Mouse (Mus musculus): ENCODE measurements around the gene Ano1.

Ano1 gene

GRCm38 (mm10) chr7:144582284-144582980 lies 169.3 kb downstream of the Ano1 start, which contains the start of gene Fadd:
TSS of gene Fadd (minus strand) at chr7:144582463.
- DNase-seq (ENCODE audit: low read depth), result peak; percentile 88

DNA sequence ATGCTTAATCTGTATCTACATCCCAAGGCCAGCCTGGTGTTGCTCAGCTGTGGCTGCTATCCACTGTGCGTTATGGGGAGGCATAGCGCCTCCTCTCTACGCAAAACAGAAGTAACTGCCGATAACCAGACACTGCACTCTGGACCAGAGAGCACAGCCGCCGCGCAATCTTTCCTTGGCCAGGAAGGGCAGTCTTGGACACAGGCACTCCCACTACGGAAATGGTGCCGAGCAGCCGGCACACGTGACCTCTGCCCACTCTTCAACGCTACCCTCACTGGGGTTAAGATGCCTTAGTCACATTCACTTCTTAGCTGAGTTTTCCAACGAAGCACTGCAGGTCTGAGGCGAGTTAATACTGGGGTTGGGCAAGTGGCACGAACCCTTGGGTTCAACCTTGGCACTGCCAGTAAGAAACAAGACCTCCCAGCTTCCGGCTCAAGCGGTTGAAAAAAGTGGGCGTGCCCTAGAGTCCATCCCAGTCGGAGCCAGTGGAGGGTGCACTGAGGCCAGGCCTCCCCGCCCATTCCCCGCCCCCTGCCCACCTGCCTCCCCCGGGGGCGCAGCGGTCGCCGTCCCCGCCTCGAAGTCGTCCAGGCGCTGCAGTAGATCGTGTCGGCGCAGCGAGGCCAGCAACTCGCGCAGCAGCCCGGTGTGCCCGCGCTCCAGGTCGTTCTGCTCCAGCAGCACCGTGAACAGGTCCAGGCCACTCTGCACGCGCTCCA lies 170.1 kb downstream of the Ano1 start:
- DNase-seq (ENCODE audit: low read depth), result peak; percentile 93

DNA sequence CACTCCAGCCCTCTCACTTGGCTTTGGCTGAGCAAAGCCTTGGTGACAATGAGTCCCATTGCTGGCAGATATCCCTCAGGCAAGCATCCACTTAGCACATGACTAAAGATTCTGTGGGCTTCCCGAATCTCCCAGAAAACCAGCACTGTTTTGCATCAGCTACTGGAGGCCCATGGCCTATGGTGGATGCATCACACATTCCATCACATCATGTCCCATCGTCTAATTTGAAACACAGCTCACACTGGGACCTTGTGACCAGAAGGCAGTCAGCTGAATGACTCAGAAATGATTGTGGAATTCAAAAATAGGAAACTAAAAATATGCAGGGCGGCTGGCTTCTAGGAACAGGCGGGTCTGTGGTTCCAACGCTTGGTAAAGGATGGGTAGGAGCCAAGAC lies 173.9 kb downstream of the Ano1 start:
- peak; percentile 81 for DNase-seq (ENCODE audit: low read depth)

GRCm38 (mm10) chr7:144572234-144572633 lies 179.5 kb downstream of the Ano1 start:
- DNase-seq (ENCODE audit: low read depth), result no peak

- no peak for DNase-seq (ENCODE audit: low read depth)
Observed at GRCm38 (mm10) chr7:144571598-144571997, 180.2 kb downstream of the Ano1 start.

DNA sequence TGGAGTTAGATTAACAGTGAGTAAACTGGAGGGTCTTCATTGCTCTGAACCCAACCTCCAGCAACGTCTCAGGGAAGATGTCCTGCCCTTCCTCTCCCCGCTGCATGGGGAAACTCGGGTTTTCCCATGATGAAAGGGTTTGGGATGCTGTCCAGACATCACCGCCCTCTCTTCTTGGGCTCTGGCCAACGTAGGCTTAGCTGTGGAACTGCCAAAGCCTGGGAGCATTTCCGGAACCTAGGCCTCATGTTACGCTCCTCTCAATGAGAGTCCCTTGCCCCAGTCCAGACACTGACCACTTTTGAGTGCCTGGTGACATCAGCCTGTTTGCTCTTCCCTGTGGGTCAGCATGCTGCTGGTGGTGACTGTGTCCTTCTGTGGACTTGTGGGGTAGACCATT lies 182.3 kb downstream of the Ano1 start:
- peak; percentile 82 for DNase-seq (ENCODE audit: low read depth)

DNA sequence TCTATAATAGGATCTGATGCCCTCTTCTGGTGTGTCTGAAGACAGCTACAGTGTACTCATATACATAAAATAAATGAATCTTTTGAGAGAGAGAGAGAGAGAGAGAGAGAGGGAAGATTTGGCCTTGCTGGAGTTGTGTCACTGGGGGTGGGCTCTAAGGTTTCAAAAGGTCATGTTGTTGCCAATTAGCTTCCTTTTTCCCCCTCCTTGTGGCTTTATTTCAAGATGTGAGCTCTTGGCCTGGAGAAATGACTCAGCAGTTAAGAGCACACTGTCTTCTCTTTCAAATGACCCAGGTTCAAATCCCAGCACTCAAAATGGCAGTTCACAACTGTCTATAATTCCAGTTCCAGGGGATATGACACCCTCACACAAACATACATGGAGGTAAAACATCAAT lies 183.7 kb downstream of the Ano1 start:
- DNase-seq (ENCODE audit: low read depth), result no peak

GRCm38 (mm10) chr7:144566921-144567682 lies 184.7 kb downstream of the Ano1 start:
- DNase-seq (ENCODE audit: low read depth), result no peak

DNA sequence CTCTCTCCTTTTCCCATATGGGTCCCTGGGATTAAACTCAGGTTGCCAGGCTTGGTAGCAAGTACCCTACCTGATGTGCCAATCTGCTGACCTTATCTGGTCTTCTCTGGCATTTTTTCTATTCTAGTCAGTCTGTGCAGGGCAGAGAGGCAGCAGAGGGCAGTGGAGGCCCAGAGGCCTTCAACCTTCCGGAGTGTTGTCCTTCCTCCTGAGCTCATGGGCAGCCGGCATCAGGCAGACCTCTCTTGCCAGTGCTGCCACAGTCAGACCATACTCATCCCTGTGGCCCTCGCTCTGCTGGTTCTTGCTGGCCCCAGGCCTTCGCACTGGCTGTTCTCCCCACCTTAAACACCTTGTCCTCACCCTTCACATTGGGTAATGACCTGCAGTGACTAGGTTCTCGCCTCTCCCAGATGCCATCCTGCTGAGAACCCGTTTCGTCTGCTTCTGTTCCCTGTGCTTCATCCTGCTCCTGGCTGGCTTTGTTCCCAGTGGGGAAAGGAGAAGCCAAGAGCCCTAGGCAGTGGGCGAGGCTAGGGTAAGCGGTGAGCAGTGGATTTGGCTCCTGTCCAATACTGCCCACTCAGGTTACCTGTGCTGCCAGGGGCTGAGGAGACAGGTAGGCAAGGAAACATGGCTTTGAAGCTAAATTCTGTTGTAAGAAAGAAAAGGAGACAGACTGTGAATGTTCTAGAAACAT lies 188.2 kb downstream of the Ano1 start:
- no peak for DNase-seq (ENCODE audit: low read depth)

GRCm38 (mm10) chr7:144562016-144562415 lies 189.8 kb downstream of the Ano1 start:
- DNase-seq (ENCODE audit: low read depth), result no peak

GRCm38 (mm10) chr7:144560594-144560993 lies 191.2 kb downstream of the Ano1 start:
- DNase-seq (ENCODE audit: low read depth), result no peak

DNA sequence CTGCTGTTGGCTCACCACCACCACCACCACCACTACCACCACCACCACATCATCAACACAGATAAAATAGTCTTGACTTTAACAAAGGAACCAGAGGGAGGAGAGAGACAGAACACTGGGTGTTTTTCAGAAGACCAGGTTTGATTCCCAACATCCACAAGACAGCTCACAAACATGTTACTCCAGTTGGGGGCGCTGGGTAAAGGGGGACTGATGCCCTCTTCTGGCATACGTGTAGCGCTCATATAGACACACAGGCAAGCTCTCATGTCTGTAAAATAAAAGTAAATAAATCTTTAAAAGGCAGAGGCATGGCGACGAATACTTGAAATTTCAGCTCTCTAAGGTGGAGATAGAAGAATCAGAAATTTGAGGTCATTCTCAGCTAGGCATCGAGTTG lies 193.2 kb downstream of the Ano1 start:
- DNase-seq (ENCODE audit: low read depth), result no peak

DNA sequence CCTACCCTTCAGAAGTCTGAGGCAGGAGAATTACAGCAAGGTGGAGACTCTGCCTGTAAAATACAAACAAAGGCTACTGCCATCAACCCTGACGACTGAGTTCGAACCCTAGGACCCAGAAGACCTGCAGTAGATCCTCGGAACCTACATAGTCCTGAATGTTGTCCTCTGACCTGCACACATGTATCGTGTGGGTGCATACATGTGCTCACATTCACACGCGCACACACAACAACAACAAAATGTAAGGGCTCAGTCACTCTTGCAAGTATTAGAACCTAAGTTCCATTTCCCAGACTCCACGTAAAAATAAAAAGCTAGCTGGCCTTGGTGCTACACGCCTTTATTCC lies 197.7 kb downstream of the Ano1 start:
- no peak for DNase-seq (ENCODE audit: low read depth)

DNA sequence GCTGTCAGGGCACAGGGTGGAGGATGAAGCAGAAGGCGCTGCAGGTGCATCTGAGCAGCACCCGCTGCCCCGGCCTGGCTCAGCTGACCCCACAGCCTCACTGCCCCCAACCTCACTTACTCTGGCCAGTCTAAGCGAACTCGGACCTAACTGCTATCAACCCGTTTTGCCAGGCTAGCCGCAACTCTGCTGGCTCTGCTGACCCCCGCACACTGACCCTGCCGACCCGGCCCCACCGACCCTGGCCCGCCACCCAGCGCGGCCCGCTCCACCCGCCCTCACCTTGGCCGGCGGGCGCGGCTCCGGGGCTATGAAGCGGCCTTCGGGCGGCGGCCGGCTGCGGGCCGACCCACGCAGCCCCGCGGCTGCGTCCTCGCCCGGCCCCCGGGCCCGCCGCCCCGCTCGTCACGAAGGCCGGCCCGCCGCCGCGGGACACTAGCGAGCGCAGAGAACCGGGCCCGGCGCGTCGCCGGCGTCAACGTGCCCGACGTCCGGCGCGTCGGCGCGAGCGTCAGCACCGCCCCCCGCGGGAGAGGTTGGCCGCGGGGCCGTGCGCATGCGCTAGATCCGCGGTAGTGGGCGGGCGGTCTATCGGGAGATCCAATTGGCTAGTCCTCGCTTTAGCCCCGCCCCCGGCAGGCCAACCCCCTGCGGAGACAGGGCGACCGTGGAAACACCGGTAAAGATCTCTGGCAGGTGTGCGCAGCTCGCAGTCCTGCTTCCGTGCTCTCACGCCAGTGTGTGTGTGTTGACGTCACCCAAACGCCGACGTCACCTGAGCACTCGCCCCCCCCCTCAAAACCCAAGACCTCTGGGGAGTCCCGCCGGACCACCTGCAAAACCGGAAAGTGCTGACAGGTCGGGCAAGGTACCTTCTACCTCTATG lies 198.3 kb downstream of the Ano1 start, which contains the start of gene Ppfia1:
Ppfia1 (minus strand) TSS at position 493 of the 886 bp plus-strand sequence.
- peak; percentile 80 for DNase-seq (ENCODE audit: low read depth)

- no peak for DNase-seq (ENCODE audit: low read depth)
Observed at GRCm38 (mm10) chr7:144552274-144552673, 199.5 kb downstream of the Ano1 start.

- no peak for DNase-seq (ENCODE audit: low read depth)
Observed at GRCm38 (mm10) chr7:144550811-144551210, 201.0 kb downstream of the Ano1 start.

- no peak for DNase-seq (ENCODE audit: low read depth)
Observed at GRCm38 (mm10) chr7:144549904-144550566, 201.7 kb downstream of the Ano1 start.

GRCm38 (mm10) chr7:144545231-144545630 lies 206.5 kb downstream of the Ano1 start:
- no peak for DNase-seq (ENCODE audit: low read depth)

- DNase-seq (ENCODE audit: low read depth), result no peak
Observed at GRCm38 (mm10) chr7:144541351-144541750, 210.4 kb downstream of the Ano1 start.

- DNase-seq (ENCODE audit: low read depth), result no peak
Observed at GRCm38 (mm10) chr7:144539146-144539545, 212.6 kb downstream of the Ano1 start.
